Mouse (Mus musculus) testis, adult 2 months (tissue): Measurements from ENCODE around the gene Cpt1a.

Experiments
- CTCF ChIP-seq: fragments of 200-500 bp; IDR thresholded peaks from 2 replicates; pipeline ENCODE4 v1.5.1; 2012; ENCODE audit warnings: low read depth, mild to moderate bottlenecking, inconsistent platforms, low read length, moderate library complexity; ENCODE audit not compliant: control insufficient read depth, insufficient read depth, insufficient replicate concordance
- POLR2A ChIP-seq: fragments of 200-500 bp; IDR thresholded peaks from 2 replicates; pipeline ENCODE4 v1.6.1; 2012; ENCODE audit warnings: low read depth, mild to moderate bottlenecking, inconsistent platforms, low read length, moderate library complexity; ENCODE audit not compliant: control insufficient read depth

DNA sequence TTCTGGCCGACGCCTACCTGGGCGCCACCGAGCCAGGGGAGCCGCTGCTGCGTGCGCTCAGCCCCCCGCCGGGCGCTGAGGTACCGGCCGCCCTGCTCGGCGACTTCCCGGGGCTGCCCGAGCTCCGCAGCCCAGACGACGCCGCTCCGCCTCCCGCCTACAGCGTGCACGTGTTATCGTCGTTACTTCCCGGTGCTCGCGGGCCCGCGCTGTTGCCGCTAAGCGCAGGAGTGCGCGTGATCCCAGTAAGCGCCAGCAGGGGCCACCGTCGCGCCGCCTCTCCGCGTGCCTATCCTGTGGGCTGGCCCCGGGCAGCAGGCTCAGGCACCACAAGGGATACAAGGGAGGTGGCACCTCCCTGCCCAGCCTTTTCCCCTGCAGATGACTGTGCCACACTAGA lies 67.0 kb downstream of the Cpt1a start:
- TF ChIP-seq CTCF = peak; percentile 66; the same call in 1 of the 2 replicates
- TF ChIP-seq POLR2A = no peak; the same call in 1 of the 2 replicates
